Mouse (Mus musculus): Measurements from ENCODE around the gene Il12rb1. TPM values are rescaled to one million over a fixed set of nuclear protein-coding genes. Genes with fewer than 3 reads are reported as not detected.

The Il12rb1 gene
- polyA plus RNA-seq, 1 experiment from 2014 or later = 0.19 TPM

- Histone ChIP-seq H3K9ac (ENCODE audit: low read length) (no peak overlapping the region), H3K36me3 (ENCODE audit: control insufficient read depth, insufficient read depth, low read length) (no peaks in the 10 kb centered on the region), H3K4me2 (replicated peaks; ENCODE audit: low read depth) (no peak overlapping the region), H3K4me3 (ENCODE audit: low read depth, low read length) (no peak overlapping the region), H3K4me1 (replicated peaks; ENCODE audit: control insufficient read depth, insufficient read depth) (no peaks in the 10 kb centered on the region), H3K27ac (replicated peaks) (no peak overlapping the region), H3K27me3 (ENCODE audit: control insufficient read depth, insufficient read depth, low read length) (no peaks in the 10 kb centered on the region), H3K9me3 (ENCODE audit: control insufficient read depth, low read length) (no peaks in the 10 kb centered on the region)
- DNase-seq (ENCODE audit: low spot score) = peak; percentile 59
- 51% methylated on average over 15 of the region's 15 CpGs for WGBS
- peak; percentile 56 for TF ChIP-seq CTCF (IDR thresholded peaks at IDR 0.05; ENCODE audit: low read depth)
- TF ChIP-seq EP300 (optimal IDR thresholded peaks at IDR 0.05) = no peak
- no peak for ATAC-seq (ENCODE audit: low FRiP score, low TSS enrichment)
Measured at GRCm38 (mm10) chr8:70846371-70847154, 38.3 kb downstream of the Il12rb1 start.

DNA sequence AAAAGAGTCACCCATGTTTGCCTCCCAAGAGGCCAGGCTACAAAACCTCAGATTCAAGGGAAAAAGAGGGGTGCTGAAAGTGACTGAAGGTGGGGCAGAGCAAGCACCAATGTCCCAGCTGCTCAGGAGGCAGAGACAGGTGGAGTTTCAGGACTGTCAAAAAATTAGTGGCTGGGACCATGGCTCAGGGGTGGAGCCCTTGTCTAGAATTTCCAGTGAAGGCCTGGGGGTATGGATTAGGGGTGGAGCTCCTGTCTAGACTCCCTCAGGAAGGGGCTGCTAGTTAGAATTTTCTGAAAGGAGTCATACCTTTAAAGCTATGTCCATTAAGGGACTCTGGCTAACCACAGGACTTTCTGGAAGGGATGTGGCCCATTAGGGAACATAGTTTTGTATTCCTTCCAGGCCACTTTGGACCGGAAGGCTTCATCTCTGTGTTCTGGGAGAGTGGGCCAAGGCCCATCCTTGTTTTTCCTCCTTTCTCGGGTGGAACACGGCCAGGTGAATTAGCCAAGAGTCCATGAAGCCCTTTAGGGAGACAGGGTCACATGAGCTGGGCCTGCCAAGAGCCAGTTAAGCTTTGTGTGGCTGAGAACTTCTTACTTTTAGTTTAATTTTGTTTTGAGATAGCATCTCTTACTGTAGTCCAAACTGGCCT, 41.2 kb downstream of the Il12rb1 start:
- DNase-seq (ENCODE audit: low spot score) (no peak), ATAC-seq (ENCODE audit: low FRiP score, low TSS enrichment) (no peak)
- Histone ChIP-seq H3K4me2 (replicated peaks; ENCODE audit: low read depth) (no peak overlapping the region), H3K9me3 (ENCODE audit: control insufficient read depth, low read length) (no peaks in the 10 kb centered on the region), H3K27me3 (ENCODE audit: control insufficient read depth, insufficient read depth, low read length) (no peaks in the 10 kb centered on the region), H3K9ac (ENCODE audit: low read length) (no peak overlapping the region), H3K4me3 (ENCODE audit: low read depth, low read length) (no peak overlapping the region), H3K36me3 (ENCODE audit: control insufficient read depth, insufficient read depth, low read length) (no peaks in the 10 kb centered on the region), H3K27ac (replicated peaks) (no peak overlapping the region), H3K4me1 (replicated peaks; ENCODE audit: control insufficient read depth, insufficient read depth) (no peaks in the 10 kb centered on the region)
- no peak for TF ChIP-seq EP300 (optimal IDR thresholded peaks at IDR 0.05)
- no peak for TF ChIP-seq CTCF (IDR thresholded peaks at IDR 0.05; ENCODE audit: low read depth)
- 77% methylated on average over 3 of the region's 3 CpGs for WGBS

GRCm38 (mm10) chr8:70850132-70850845, 42.0 kb downstream of the Il12rb1 start:
- Histone ChIP-seq H3K9ac (ENCODE audit: low read length) (no peak overlapping the region), H3K36me3 (ENCODE audit: control insufficient read depth, insufficient read depth, low read length) (no peaks in the 10 kb centered on the region), H3K27ac (replicated peaks) (no peak overlapping the region), H3K27me3 (ENCODE audit: control insufficient read depth, insufficient read depth, low read length) (no peaks in the 10 kb centered on the region), H3K9me3 (ENCODE audit: control insufficient read depth, low read length) (no peaks in the 10 kb centered on the region), H3K4me2 (replicated peaks; ENCODE audit: low read depth) (no peak overlapping the region), H3K4me1 (replicated peaks; ENCODE audit: control insufficient read depth, insufficient read depth) (no peaks in the 10 kb centered on the region), H3K4me3 (ENCODE audit: low read depth, low read length) (no peak overlapping the region)
- TF ChIP-seq CTCF (IDR thresholded peaks at IDR 0.05; ENCODE audit: low read depth) (no peak), EP300 (optimal IDR thresholded peaks at IDR 0.05) (no peak)
- DNase-seq (ENCODE audit: low spot score) = no peak
- WGBS = 73% methylated on average over 7 of the region's 7 CpGs
- ATAC-seq (ENCODE audit: low FRiP score, low TSS enrichment) = no peak

- ATAC-seq (ENCODE audit: low FRiP score, low TSS enrichment) (no peak), DNase-seq (ENCODE audit: low spot score) (no peak)
- Histone ChIP-seq H3K27ac (replicated peaks) (no peak overlapping the region), H3K27me3 (ENCODE audit: control insufficient read depth, insufficient read depth, low read length) (no peaks in the 10 kb centered on the region), H3K9ac (ENCODE audit: low read length) (no peak overlapping the region), H3K4me1 (replicated peaks; ENCODE audit: control insufficient read depth, insufficient read depth) (no peaks in the 10 kb centered on the region), H3K4me2 (replicated peaks; ENCODE audit: low read depth) (no peak overlapping the region), H3K36me3 (ENCODE audit: control insufficient read depth, insufficient read depth, low read length) (no peaks in the 10 kb centered on the region), H3K4me3 (ENCODE audit: low read depth, low read length) (no peak overlapping the region), H3K9me3 (ENCODE audit: control insufficient read depth, low read length) (no peaks in the 10 kb centered on the region)
- TF ChIP-seq CTCF (IDR thresholded peaks at IDR 0.05; ENCODE audit: low read depth) (no peak), EP300 (optimal IDR thresholded peaks at IDR 0.05) (no peak)
- 83% methylated on average over 4 of the region's 4 CpGs for WGBS
Measured at GRCm38 (mm10) chr8:70850947-70851346, 42.7 kb downstream of the Il12rb1 start.

GRCm38 (mm10) chr8:70851837-70852236, 43.6 kb downstream of the Il12rb1 start:
- Histone ChIP-seq H3K4me2 (replicated peaks; ENCODE audit: low read depth) (no peak overlapping the region), H3K27ac (replicated peaks) (no peak overlapping the region), H3K36me3 (ENCODE audit: control insufficient read depth, insufficient read depth, low read length) (no peaks in the 10 kb centered on the region), H3K9me3 (ENCODE audit: control insufficient read depth, low read length) (no peaks in the 10 kb centered on the region), H3K4me3 (ENCODE audit: low read depth, low read length) (no peak overlapping the region), H3K4me1 (replicated peaks; ENCODE audit: control insufficient read depth, insufficient read depth) (no peaks in the 10 kb centered on the region; the same call in 1 of the 2 replicates), H3K27me3 (ENCODE audit: control insufficient read depth, insufficient read depth, low read length) (no peaks in the 10 kb centered on the region), H3K9ac (ENCODE audit: low read length) (peak overlapping the region; percentile 27; the same call in 1 of the 2 replicates)
- no peak for TF ChIP-seq CTCF (IDR thresholded peaks at IDR 0.05; ENCODE audit: low read depth)
- no peak for TF ChIP-seq EP300 (optimal IDR thresholded peaks at IDR 0.05)
- no peak for DNase-seq (ENCODE audit: low spot score)
- no peak for ATAC-seq (ENCODE audit: low FRiP score, low TSS enrichment)
- 49% methylated on average over 6 of the region's 6 CpGs for WGBS
